Mouse (Mus musculus) MEL (cell line): ENCODE data around the gene Olfr459.

Experiments used
- CHD2 ChIP-seq: IDR thresholded peaks from 2 replicates; pipeline ENCODE4 v1.6.1; 2011; ENCODE audit warnings: low read length, improper control_type of control experiment
- CTCF ChIP-seq, 3 experiments: IDR thresholded peaks in 2 of 3; conservative IDR thresholded peaks in 1 of 3; 2 replicates each; pipeline ENCODE4 v1.5.1; 2011 to 2012; ENCODE audit warnings: low read length in 3 of 3, low read depth in 2 of 3, mild to moderate bottlenecking in 2 of 3, improper control_type of control experiment in 1 of 3, inconsistent platforms in 1 of 3, mixed read lengths in 1 of 3, moderate library complexity in 1 of 3; ENCODE audit not compliant: control insufficient read depth in 1 of 3, insufficient read depth in 1 of 3, poor library complexity in 1 of 3, severe bottlenecking in 1 of 3
- EP300 ChIP-seq, 2 experiments: IDR thresholded peaks; 2 replicates each; pipeline ENCODE4 v1.6.1; 2011; ENCODE audit warnings: improper control_type of control experiment in 2 of 2, low read length in 2 of 2, low read depth in 1 of 2, mild to moderate bottlenecking in 1 of 2
- GABPA ChIP-seq: IDR thresholded peaks from 2 replicates; pipeline ENCODE4 v1.6.1; 2012; ENCODE audit warnings: low read depth, mild to moderate bottlenecking, inconsistent platforms, low read length, improper control_type of control experiment, moderate library complexity
- GATA1 ChIP-seq: IDR thresholded peaks from 2 replicates; pipeline ENCODE4 v1.6.1; 2011; ENCODE audit warnings: low read depth, low read length, improper control_type of control experiment
- HCFC1 ChIP-seq: IDR thresholded peaks from 2 replicates; pipeline ENCODE4 v1.6.1; 2012; ENCODE audit warnings: low read depth, mild to moderate bottlenecking, inconsistent platforms, low read length, improper control_type of control experiment, moderate library complexity
- JUND ChIP-seq: IDR thresholded peaks from 2 replicates; pipeline ENCODE4 v1.6.1; 2011; ENCODE audit warnings: low read depth, mild to moderate bottlenecking, improper control_type of control experiment, low read length
- MAX ChIP-seq: IDR thresholded peaks from 2 replicates; pipeline ENCODE4 v1.6.1; 2011; ENCODE audit warnings: low read length, improper control_type of control experiment
- MAZ ChIP-seq: IDR thresholded peaks from 2 replicates; pipeline ENCODE4 v1.6.1; 2012; ENCODE audit warnings: low read depth, mild to moderate bottlenecking, inconsistent platforms, low read length, improper control_type of control experiment
- NRF1 ChIP-seq: IDR thresholded peaks from 2 replicates; pipeline ENCODE4 v1.6.1; 2014; ENCODE audit warnings: low read depth, mild to moderate bottlenecking, inconsistent platforms, low read length, improper control_type of control experiment, moderate library complexity; ENCODE audit not compliant: poor library complexity, insufficient read depth, severe bottlenecking
- POLR2A ChIP-seq, 2 experiments: IDR thresholded peaks; 2 replicates each; pipeline ENCODE4 v1.6.1; 2011 to 2012; ENCODE audit warnings: low read length in 2 of 2, mild to moderate bottlenecking in 2 of 2, control low read depth in 1 of 2, improper control_type of control experiment in 1 of 2, low read depth in 1 of 2, moderate library complexity in 1 of 2; ENCODE audit not compliant: control insufficient read depth in 1 of 2, insufficient read depth in 1 of 2, poor library complexity in 1 of 2
- USF1 ChIP-seq: IDR thresholded peaks from 2 replicates; pipeline ENCODE4 v1.6.1; 2014; ENCODE audit warnings: low read depth, mild to moderate bottlenecking, inconsistent platforms, low read length, improper control_type of control experiment, moderate library complexity

DNA sequence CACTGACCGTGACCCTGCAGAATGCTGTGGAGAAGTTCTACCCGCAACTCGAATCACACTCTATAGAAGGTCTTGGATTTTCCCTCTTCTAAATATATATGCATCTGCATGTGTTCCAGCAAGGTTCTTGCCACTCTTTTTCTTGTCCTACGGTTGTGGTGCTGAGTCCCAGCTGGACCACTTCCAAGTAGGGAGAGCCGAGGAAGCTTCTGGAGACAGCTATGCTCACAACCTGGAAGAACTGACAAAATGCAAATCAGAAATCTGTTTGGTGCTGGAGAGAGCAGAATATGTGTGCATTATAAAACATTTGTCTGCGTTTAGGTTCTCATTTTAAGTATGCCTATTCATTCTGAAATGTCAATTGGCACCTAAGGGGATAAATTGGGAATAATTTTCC, 744 bp upstream of the Olfr459 start:
- no peak for TF ChIP-seq POLR2A (IDR thresholded peaks at IDR 0.05; ENCODE audit: control insufficient read depth in 1 of 2, insufficient read depth in 1 of 2, low read depth in 1 of 2, low read length in 2 of 2, poor library complexity in 1 of 2)
- no peak for TF ChIP-seq JUND
- TF ChIP-seq EP300 (IDR thresholded peaks at IDR 0.05; ENCODE audit: low read depth in 1 of 2, low read length in 2 of 2): no peak
- TF ChIP-seq MAX: no peak
- no peak for TF ChIP-seq CTCF (IDR thresholded peaks at IDR 0.05 in 2 of 3, conservative IDR thresholded peaks at IDR 0.05 in 1 of 3; ENCODE audit: control insufficient read depth in 1 of 3, insufficient read depth in 1 of 3, low read depth in 2 of 3, low read length in 3 of 3, poor library complexity in 1 of 3, severe bottlenecking in 1 of 3)
- no peak for TF ChIP-seq USF1
- TF ChIP-seq CHD2: no peak
- no peak for TF ChIP-seq GABPA
- no peak for TF ChIP-seq NRF1
- no peak for TF ChIP-seq HCFC1
- TF ChIP-seq GATA1: no peak
- no peak for TF ChIP-seq MAZ
